Mouse (Mus musculus) ES-Bruce4 (cell line): ENCODE measurements around the gene Ss18l1.

Experiments used
- CTCF ChIP-seq: IDR thresholded peaks from one replicate; pipeline ENCODE4 v1.8.1; 2011; ENCODE audit warnings: low read depth, low read length
- EP300 ChIP-seq: IDR thresholded peaks from 2 replicates; pipeline ENCODE4 v1.6.1; 2011; ENCODE audit warnings: low read depth, low read length; ENCODE audit not compliant: insufficient read depth
- POLR2A ChIP-seq: IDR thresholded peaks from one replicate; pipeline ENCODE4 v1.8.1; 2011; ENCODE audit warnings: low read length; ENCODE audit not compliant: insufficient read depth

DNA sequence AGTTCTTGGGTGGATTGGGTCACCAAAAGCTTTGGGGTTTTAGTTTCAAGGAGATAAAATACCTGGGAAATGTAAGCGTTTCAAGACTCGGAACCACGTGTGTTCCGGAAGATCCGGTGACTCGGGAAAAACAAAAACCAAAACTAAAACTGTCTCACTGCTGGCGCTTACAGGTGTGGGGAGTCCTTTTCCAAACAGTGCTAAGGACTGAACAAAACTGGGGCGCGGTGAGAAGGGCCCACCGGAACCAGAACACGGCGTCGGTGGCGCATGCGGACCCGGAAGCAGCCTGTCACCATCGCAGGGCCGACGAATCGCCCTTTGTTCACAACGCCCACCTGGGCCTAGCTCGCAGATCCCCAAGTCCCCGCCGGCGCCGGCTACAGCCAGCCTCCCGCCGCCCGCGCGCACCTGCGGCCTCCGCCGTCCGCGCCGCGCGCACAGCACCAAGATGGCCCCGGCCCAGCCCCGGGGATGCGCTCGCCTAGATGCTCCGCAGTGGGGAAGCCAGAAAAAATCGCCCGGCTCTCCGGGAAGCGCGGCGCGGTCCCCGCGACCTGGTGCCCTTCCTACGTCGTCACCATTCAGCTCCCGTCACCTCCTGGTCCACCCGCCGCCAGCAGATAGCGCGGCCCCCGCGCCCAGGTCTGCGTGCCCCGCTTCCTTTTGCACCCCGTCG lies 593 bp upstream of the Ss18l1 start:
- TF ChIP-seq CTCF (no peak), EP300 (no peak), POLR2A (no peak)
